Mouse (Mus musculus): ENCODE data around the gene Samd4. TPM values are rescaled to one million over a fixed set of nuclear protein-coding genes. Genes with fewer than 3 reads are reported as not detected.

Samd4 gene
- total RNA-seq, 2 experiments from 2014 or later, result 56.0 to 58.2 TPM

Small RNA genes lying within 50 kb of the gene (microRNA-seq; reads per million reads assigned to microRNA genes)
- 28.3 to 28.9 reads per million in 2 experiments for gene Mir378c (ENCODE audit: borderline number of aligned reads in 2 of 2)

Other genes starting within 250 kb of the Samd4 start
- gene Cdkn3, start 122.3 kb upstream of the Samd4 start, total RNA-seq (2021), result 1 to 10 TPM in 1 of 2 experiments, under 1 TPM in 1; 0.78 to 1.5 TPM
- gene Cnih1, start 94.4 kb upstream of the Samd4 start, total RNA-seq (2021), result 10 to 100 TPM; 51.1 to 51.7 TPM
- gene Gmfb, start 60.6 kb upstream of the Samd4 start, total RNA-seq (2021), result 10 to 100 TPM; 28.0 to 31.3 TPM
- 10 to 100 TPM; 31.8 to 37.1 TPM for gene Cgrrf1, start 50.7 kb upstream of the Samd4 start, total RNA-seq (2021)